Mouse (Mus musculus): ENCODE data around the gene Camta1. TPM values are rescaled to one million over a fixed set of nuclear protein-coding genes. Genes with fewer than 3 reads are reported as not detected.

Gene Camta1
- polyA plus RNA-seq, 2 experiments: 7.3 to 32.8 TPM

GRCm38 (mm10) chr4:151376234-151376633 lies 485.4 kb downstream of the Camta1 start:
- Histone ChIP-seq H3K4me3 (ENCODE audit: insufficient read depth in 1 of 2, low read depth in 2 of 2, low read length in 2 of 2) (no peak overlapping the region), H3K36me3 (replicated peaks; ENCODE audit: control insufficient read depth, insufficient read depth, low read depth) (no peaks in the 10 kb centered on the region), H3K9ac (replicated peaks) (no peak overlapping the region), H3K27me3 (ENCODE audit: control insufficient read depth, insufficient read depth, low read length) (no peaks in the 10 kb centered on the region), H3K4me1 (replicated peaks; ENCODE audit: control insufficient read depth in 2 of 2, insufficient read depth in 2 of 2, low read length in 1 of 2) (0 out of 4 replicates have a peak, but pooled peaks cover 0 to 4% of the 10 kb centered on the region in 2 experiments), H3K27ac (no peak overlapping the region), H3K9me3 (ENCODE audit: control insufficient read depth, low read length) (no peaks in the 10 kb centered on the region), H3K4me2 (ENCODE audit: low read depth) (no peak overlapping the region)
- TF ChIP-seq EP300 (IDR thresholded peaks at IDR 0.05; ENCODE audit: low read depth) (no peak), CTCF (IDR thresholded peaks at IDR 0.05; ENCODE audit: low read depth) (no peak)
- 78% methylated on average over 26 of the region's 26 CpGs for WGBS (ENCODE audit: insufficient replicate concordance)
- DNase-seq (ENCODE audit: low read depth in 3 of 3, low spot score in 3 of 3): no peak
- ATAC-seq (ENCODE audit: insufficient read depth): no peak

GRCm38 (mm10) chr4:151372855-151373566 lies 488.7 kb downstream of the Camta1 start:
- H3K27ac ChIP-seq: no peak overlapping the region
- no peak for DNase-seq (ENCODE audit: low read depth in 3 of 3, low spot score in 3 of 3)
- 57% methylated on average over 12 of the region's 12 CpGs for WGBS (ENCODE audit: insufficient replicate concordance)

DNA sequence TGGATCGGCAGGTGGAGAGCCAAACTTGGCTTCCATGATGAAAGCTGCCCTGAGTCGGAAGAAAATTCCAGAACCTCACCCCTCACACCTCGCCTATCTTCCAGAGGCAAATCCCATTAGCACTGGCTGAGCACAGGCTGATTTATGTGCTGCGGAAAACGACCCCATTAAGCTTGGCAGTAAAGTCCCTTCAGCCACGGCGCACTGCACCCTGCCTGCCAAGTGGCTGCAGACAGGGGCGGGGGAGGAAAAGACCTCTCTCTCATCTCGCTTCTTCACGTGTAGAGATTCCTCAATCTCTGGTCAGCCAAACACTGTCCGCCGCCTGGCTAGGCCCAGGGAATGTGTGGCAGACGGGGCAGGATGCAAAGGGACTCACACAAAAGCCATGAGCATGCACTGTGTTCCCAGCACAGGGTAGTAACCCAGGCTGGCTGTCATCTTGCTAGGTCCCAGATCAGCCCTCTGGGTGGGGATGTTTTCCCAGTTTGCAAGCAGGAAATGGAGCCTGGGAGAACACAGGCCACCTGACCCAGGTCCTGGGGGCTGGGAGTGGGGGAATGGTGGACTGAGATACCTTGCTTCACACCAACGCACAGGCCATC lies 494.6 kb downstream of the Camta1 start:
- H3K36me3 ChIP-seq (replicated peaks; ENCODE audit: control insufficient read depth, insufficient read depth, low read depth): no peaks in the 10 kb centered on the region
- H3K9me3 ChIP-seq (ENCODE audit: control insufficient read depth, low read length): no peaks in the 10 kb centered on the region
- ATAC-seq (ENCODE audit: insufficient read depth) (no peak), DNase-seq (ENCODE audit: low read depth in 3 of 3, low spot score in 3 of 3) (no peak)
- no peak for TF ChIP-seq CTCF (IDR thresholded peaks at IDR 0.05; ENCODE audit: low read depth)
- TF ChIP-seq EP300 (IDR thresholded peaks at IDR 0.05; ENCODE audit: low read depth): no peak
- no peak overlapping the region for H3K4me3 ChIP-seq (ENCODE audit: insufficient read depth in 1 of 2, low read depth in 2 of 2, low read length in 2 of 2)
- H3K4me2 ChIP-seq (ENCODE audit: low read depth): no peak overlapping the region
- no peaks in the 10 kb centered on the region for H3K4me1 ChIP-seq (replicated peaks; ENCODE audit: control insufficient read depth in 2 of 2, insufficient read depth in 2 of 2, low read length in 1 of 2)
- H3K9ac ChIP-seq (replicated peaks): no peak overlapping the region
- no peaks in the 10 kb centered on the region for H3K27me3 ChIP-seq (ENCODE audit: control insufficient read depth, insufficient read depth, low read length)
- 36% methylated on average over 14 of the region's 14 CpGs for WGBS (ENCODE audit: insufficient replicate concordance)
- H3K27ac ChIP-seq: no peak overlapping the region

More at GRCm38 (mm10) chr4:151372855-151373566, 488.7 kb downstream of the Camta1 start:
- ATAC-seq (ENCODE audit: insufficient read depth): peak; percentile 51; the same call in 1 of the 2 replicates
- TF ChIP-seq CTCF (IDR thresholded peaks at IDR 0.05; ENCODE audit: low read depth) (no peak), EP300 (IDR thresholded peaks at IDR 0.05; ENCODE audit: low read depth) (no peak)
- Histone ChIP-seq H3K27me3 (ENCODE audit: control insufficient read depth, insufficient read depth, low read length) (no peaks in the 10 kb centered on the region), H3K9me3 (ENCODE audit: control insufficient read depth, low read length) (no peaks in the 10 kb centered on the region), H3K36me3 (replicated peaks; ENCODE audit: control insufficient read depth, insufficient read depth, low read depth) (no peaks in the 10 kb centered on the region), H3K4me2 (ENCODE audit: low read depth) (no peak overlapping the region), H3K4me3 (ENCODE audit: insufficient read depth in 1 of 2, low read depth in 2 of 2, low read length in 2 of 2) (no peak overlapping the region), H3K4me1 (replicated peaks; ENCODE audit: control insufficient read depth in 2 of 2, insufficient read depth in 2 of 2, low read length in 1 of 2) (0 out of 4 replicates have a peak, but pooled peaks cover 0 to 4% of the 10 kb centered on the region in 2 experiments), H3K9ac (replicated peaks) (no peak overlapping the region)

- 60% methylated on average over 20 of the region's 20 CpGs for WGBS (ENCODE audit: insufficient replicate concordance)
- Histone ChIP-seq H3K4me1 (replicated peaks; ENCODE audit: control insufficient read depth in 2 of 2, insufficient read depth in 2 of 2, low read length in 1 of 2) (no peaks in the 10 kb centered on the region; a peak in 1 of 4 replicates), H3K27me3 (ENCODE audit: control insufficient read depth, insufficient read depth, low read length) (no peaks in the 10 kb centered on the region), H3K27ac (no peak overlapping the region), H3K9ac (replicated peaks) (no peak overlapping the region), H3K4me3 (ENCODE audit: insufficient read depth in 1 of 2, low read depth in 2 of 2, low read length in 2 of 2) (no peak overlapping the region), H3K36me3 (replicated peaks; ENCODE audit: control insufficient read depth, insufficient read depth, low read depth) (no peaks in the 10 kb centered on the region), H3K9me3 (ENCODE audit: control insufficient read depth, low read length) (no peaks in the 10 kb centered on the region), H3K4me2 (ENCODE audit: low read depth) (no peak overlapping the region)
- DNase-seq (ENCODE audit: low read depth in 3 of 3, low spot score in 3 of 3): no peak
- no peak for ATAC-seq (ENCODE audit: insufficient read depth)
- TF ChIP-seq CTCF (IDR thresholded peaks at IDR 0.05; ENCODE audit: low read depth) (no peak), EP300 (IDR thresholded peaks at IDR 0.05; ENCODE audit: low read depth) (no peak)
These were observed 500.6 kb downstream of the Camta1 start for GRCm38 (mm10) chr4:151360976-151361673.

DNA sequence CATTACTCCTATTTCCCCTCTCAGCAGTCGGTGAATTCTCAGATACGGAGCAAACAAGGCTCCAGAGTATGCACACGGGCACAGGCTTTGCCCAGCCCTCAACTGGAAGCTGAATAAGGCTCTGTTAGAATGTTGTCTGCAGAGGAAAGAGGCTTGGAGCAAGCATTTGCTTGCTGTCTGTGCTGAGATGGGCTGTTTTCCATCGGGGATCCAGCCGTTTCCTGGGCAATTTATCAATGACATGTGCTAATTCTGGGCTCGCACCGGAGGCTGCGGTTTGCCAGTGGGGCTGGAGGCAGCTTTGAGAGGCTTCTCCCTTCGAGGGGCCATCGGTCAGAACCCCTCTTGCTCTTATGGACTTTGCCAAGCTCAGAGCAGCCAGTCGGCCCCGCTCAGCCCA lies 506.2 kb downstream of the Camta1 start:
- TF ChIP-seq CTCF (IDR thresholded peaks at IDR 0.05; ENCODE audit: low read depth): no peak
- no peak for TF ChIP-seq EP300 (IDR thresholded peaks at IDR 0.05; ENCODE audit: low read depth)
- Histone ChIP-seq H3K9me3 (ENCODE audit: control insufficient read depth, low read length) (no peaks in the 10 kb centered on the region), H3K4me3 (ENCODE audit: insufficient read depth in 1 of 2, low read depth in 2 of 2, low read length in 2 of 2) (no peak overlapping the region), H3K27me3 (ENCODE audit: control insufficient read depth, insufficient read depth, low read length) (no peaks in the 10 kb centered on the region), H3K27ac (no peak overlapping the region), H3K36me3 (replicated peaks; ENCODE audit: control insufficient read depth, insufficient read depth, low read depth) (no peaks in the 10 kb centered on the region), H3K9ac (replicated peaks) (no peak overlapping the region), H3K4me1 (replicated peaks; ENCODE audit: control insufficient read depth in 2 of 2, insufficient read depth in 2 of 2, low read length in 1 of 2) (peaks cover 0 to 4% of the 10 kb centered on the region in 2 experiments; a peak in 1 of 4 replicates), H3K4me2 (ENCODE audit: low read depth) (no peak overlapping the region)
- ATAC-seq (ENCODE audit: insufficient read depth) (no peak), DNase-seq (ENCODE audit: low read depth in 3 of 3, low spot score in 3 of 3) (no peak)
- WGBS (ENCODE audit: insufficient replicate concordance): 10% methylated on average over 12 of the region's 12 CpGs
